Mouse (Mus musculus) embryonic fibroblast, embryonic 13.5 days (primary cell): ENCODE results near the gene Rpl36.

Experiments
- CTCF ChIP-seq: IDR thresholded peaks from 2 replicates; pipeline ENCODE4 v1.5.1; 2011; ENCODE audit warnings: mild to moderate bottlenecking, control low read depth, low read length, moderate library complexity, borderline replicate concordance; ENCODE audit not compliant: insufficient read depth
- POLR2A ChIP-seq: IDR thresholded peaks from 2 replicates; pipeline ENCODE4 v1.6.1; 2011; ENCODE audit warnings: low read depth, mild to moderate bottlenecking, control low read depth, low read length, moderate library complexity

DNA sequence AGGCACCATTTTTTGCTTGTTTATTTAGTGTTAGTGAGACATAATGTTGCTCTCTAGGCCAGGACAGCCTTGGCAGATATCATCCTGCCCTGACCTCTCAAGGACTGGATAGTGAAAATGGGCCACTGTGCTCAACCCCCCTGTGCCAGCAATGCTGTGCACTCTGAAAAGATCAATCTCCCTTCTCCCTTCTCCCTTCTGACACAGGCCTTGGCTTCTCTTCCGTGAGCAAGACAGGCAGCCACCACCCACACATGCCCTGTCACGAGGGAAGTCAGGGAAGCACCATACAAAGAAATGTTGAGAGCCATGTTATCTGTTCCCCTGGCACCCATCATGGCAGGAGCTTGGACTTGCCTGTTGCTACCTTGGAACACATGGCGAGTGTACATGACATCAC, 42.1 kb downstream of the Rpl36 start:
- TF ChIP-seq CTCF (no peak), POLR2A (no peak)
